Mouse (Mus musculus) hindlimb bud, embryonic 11.5 days (tissue): ENCODE results near the gene Eif5a2.

Experiments used
- DNase-seq: peaks from one replicate; pipeline ENCODE4 v3.0.0-alpha.2; 2012; ENCODE audit warnings: low read depth, low spot score; ENCODE audit errors: extremely low spot score

Eif5a2 gene

GRCm38 (mm10) chr3:28808039-28808643 is 27.1 kb downstream of the Eif5a2 start:
- no peak for DNase-seq

DNA sequence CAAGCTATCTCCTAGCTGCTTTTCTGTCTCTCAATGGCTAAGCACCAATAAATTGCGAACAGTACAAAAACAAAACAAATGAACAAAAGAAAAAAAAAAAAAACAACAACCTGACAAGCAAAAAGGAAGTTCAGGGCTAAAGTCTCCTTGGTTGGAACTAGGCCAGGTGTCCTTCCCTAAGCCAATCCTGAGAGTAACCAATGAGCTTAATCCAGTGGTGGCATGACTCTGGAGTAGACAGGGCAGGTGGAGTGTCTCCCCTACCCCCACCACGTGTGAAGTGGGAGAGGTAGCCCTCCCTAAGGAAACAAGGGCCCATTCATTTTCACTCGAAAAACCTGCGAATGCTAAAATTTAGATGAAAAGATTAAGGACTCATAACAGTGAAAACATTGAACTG is 30.4 kb downstream of the Eif5a2 start:
- DNase-seq: no peak

DNA sequence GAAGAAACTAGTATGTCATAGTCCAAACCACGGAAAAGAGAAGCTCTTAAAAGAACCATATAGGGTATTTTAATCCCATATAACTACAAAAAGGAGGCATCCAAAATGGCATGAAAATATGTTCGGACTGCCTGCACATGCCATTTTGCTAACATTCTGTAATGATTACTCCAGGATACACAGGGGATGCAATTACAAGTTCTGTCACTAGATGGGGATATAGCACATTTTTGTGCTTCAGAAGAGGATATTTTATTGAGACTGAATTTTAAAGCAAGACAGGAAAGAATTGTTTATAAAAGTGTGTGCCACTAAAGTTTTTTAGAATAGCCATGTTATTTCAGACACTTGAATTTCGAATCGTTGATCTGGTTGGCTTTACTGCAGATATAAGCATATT is 33.3 kb downstream of the Eif5a2 start:
- peak; percentile 91 for DNase-seq

DNA sequence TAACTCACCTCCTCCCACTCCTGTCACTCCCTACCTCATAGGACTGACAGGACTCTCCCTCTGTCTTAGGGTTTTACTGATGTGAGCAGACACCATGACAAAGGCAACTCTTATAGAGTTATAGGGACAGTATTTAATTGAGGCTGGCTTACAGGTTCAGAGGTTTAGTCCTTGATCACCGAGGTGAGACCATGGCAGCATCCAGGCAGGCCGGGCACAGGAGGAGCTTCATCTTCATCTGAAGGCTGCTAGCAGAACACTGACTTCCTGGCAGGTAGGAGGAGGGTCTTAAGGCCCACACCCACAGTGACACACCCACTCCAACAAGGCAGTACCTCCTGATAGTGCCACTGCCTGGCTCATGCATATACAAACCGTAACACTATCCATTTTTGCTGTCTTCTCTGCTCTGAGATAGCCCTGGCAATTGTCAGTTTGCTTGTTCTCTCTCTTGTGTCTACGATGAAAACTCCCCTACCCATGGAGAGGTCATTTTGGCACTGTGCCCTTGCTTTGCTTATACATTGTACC is 35.0 kb downstream of the Eif5a2 start:
- DNase-seq: no peak

DNA sequence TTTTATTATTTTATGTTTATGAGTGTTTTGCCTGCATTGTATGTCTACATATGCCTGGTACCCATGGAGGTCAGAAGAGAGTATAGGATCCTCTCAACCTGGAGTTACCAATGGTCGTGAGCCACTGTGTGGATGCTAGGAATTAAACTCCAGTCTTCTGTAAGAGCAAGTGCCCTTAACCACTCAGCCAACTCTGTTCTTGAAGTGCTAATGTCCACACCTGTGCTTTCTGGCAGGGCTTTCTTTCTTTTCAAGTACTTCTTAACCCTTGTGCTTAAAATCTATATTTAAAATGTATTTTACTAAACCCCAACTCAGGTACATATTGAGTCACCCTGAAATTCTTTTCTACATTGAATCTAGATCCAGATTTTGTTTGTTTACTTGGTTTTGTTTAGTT is 45.2 kb downstream of the Eif5a2 start:
- no peak for DNase-seq

DNA sequence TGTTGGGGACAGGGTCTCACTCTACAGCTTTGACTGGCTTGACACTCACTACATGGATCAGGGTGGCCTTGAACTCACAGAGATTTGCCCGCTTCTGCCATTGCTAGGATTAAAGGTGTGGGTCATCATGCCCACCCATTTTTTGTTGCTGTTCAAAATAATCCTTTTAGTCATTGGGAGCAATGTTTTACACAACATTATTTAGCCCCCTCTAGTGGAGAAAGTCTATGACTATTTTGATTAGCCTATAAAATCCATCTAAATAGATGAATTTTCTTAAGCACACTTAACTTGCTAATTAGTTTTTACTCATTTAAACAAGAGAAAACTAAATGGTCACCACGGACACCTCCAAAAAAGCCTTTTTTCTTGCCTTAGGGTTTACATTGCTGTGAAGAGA is 46.5 kb downstream of the Eif5a2 start:
- DNase-seq: no peak

GRCm38 (mm10) chr3:28829454-28829853 is 48.4 kb downstream of the Eif5a2 start:
- no peak for DNase-seq

- DNase-seq: no peak
Observed at GRCm38 (mm10) chr3:28836796-28837371, 55.8 kb downstream of the Eif5a2 start.

- no peak for DNase-seq
Observed at GRCm38 (mm10) chr3:28841886-28842649, 61.0 kb downstream of the Eif5a2 start.

- no peak for DNase-seq
Observed at GRCm38 (mm10) chr3:28843231-28843630, 62.2 kb downstream of the Eif5a2 start.

DNA sequence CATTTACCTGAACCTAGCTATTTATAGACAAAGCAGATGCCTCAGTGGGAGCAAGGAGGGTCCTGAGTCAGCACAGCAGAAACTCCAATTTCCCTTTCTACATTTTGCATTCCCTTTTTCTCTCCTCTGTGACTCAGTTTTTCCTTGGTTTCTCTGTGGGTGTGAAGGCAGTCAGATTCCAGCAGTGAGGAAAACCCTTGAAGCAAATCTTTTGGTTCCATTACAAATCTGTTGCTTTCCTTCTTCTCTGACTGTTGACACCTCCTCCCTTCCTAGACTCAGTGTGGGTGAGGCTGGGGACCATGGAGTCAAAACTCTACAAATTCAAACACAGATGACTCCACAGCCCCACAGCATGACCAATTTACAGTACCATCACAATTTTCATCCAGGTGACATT is 66.0 kb downstream of the Eif5a2 start:
- DNase-seq: no peak
